Mouse (Mus musculus): ENCODE data around the gene Elovl6.

GRCm38 (mm10) chr3:129621255-129621654, 89.1 kb downstream of the Elovl6 start:
- no peak for TF ChIP-seq POLR2A (IDR thresholded peaks at IDR 0.05; ENCODE audit: borderline replicate concordance, control insufficient read depth, low read depth, low read length)
- TF ChIP-seq CTCF (IDR thresholded peaks at IDR 0.05; ENCODE audit: control insufficient read depth, insufficient read depth, low read length) = no peak
